Mouse (Mus musculus) megakaryocyte, embryonic 14.5 days (primary cell): ENCODE measurements around the gene 2010109A12Rik.

Experiments
- FLI1 ChIP-seq: IDR thresholded peaks from 2 replicates; pipeline ENCODE4 v1.6.1; 2012; ENCODE audit warnings: low read length, inconsistent platforms, mixed read lengths
- GATA1 ChIP-seq: IDR thresholded peaks from 3 replicates; pipeline ENCODE4 v1.6.1; 2012; ENCODE audit warnings: mixed read lengths, low read length, inconsistent platforms, borderline replicate concordance

- TF ChIP-seq GATA1 (peak; percentile 71; the same call in 1 of the 3 replicates), FLI1 (no peak)
These were observed 33.5 kb downstream of the 2010109A12Rik start for GRCm38 (mm10) chr5:93239590-93240544.
